Comparison of ENCODE assay signal across 21 mouse cellular contexts in the genomic region with DNA sequence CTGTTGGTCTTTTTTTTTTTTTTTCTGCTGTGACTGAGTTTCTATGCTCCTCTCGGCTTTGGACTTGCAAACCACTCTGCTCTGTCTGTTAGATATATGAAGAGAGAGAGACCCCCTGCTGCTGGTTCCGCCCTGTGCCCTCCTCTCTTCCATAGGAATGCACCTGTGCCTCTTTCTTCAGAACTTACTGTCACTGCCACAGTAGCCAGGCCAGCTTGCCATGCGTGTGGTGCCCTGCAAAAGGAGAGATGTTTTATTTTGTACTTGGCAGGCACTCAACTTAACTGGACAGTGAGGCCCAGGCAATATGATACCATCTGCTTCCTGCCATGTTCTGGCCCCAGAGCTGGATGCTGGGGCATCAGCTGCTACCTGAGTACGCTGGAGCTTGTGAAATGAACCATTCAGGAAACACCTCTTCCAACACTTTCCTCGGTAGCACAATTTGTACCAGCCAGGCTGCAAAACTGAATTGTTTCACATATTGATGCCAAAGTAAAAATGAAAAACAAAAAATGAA.
A peak's percentile ranks its signal among the peaks of the same experiment; 100 is the strongest.
DNase-seq lines count a peak whose midpoint lies in the region; ATAC-seq and TF ChIP-seq lines count a peak whose summit lies in the region.
"Had no signal": no experiment of that assay in that cellular context is flagged by ENCODE, and none has a peak within 500 bp of the region (broad histone marks: within the 10 kb centered on the region; RNA-seq: fewer than 3 reads in every experiment).

No protein-coding gene starts in this region.

- ATAC-seq in hindbrain, postnatal 0 days = 0 out of 2 replicates have a peak, but pooled peaks have one; percentile 29
- no peak for ATAC-seq in hindbrain, embryonic 11.5 days (ENCODE audit: low FRiP score)
- ATAC-seq: liver, postnatal 0 days had no signal

- DNase-seq in hindbrain, postnatal 0 days (ENCODE audit: low spot score) = peak; percentile 34
- no peak for DNase-seq in hindbrain, embryonic 11.5 days (ENCODE audit: low spot score)
- peak; percentile 21 for DNase-seq in MN1 (ENCODE audit: low spot score)
- DNase-seq in cerebellum, adult 18-20 months = peak; percentile 1 to 4
- DNase-seq in cerebellum, postnatal 25 days = peak; percentile 13 to 25
- DNase-seq in ovary, postnatal 10 days (ENCODE audit: low spot score) = no peak
- no peak for DNase-seq in retina, postnatal 1 day
- DNase-seq: adrenal gland, postnatal 14 days; embryo, embryonic 11 days; gastrocnemius, postnatal 25 days; heart, adult 2 months; kidney, adult 18-20 months; kidney, postnatal 10 days; liver, postnatal 0 days; lung, postnatal 10 days; right cerebral cortex, postnatal 14 days; spleen, adult 18-20 months had no signal

- no peaks in the 10 kb centered on the region for H3K4me1 ChIP-seq in hindbrain, postnatal 0 days (ENCODE audit: insufficient read depth, low read length)
- H3K4me1 ChIP-seq in hindbrain, embryonic 11.5 days (replicated peaks; ENCODE audit: control insufficient read depth, insufficient read depth, low read length) = no peaks in the 10 kb centered on the region
- H3K4me1 ChIP-seq: embryonic facial prominence, embryonic 13.5 days; forebrain, embryonic 12.5 days had no signal

- no peaks in the 10 kb centered on the region for H3K36me3 ChIP-seq in hindbrain, postnatal 0 days (ENCODE audit: insufficient read depth, low read length)
- H3K36me3 ChIP-seq in hindbrain, embryonic 11.5 days (ENCODE audit: control insufficient read depth, insufficient read depth, low read length) = no peaks in the 10 kb centered on the region
- H3K36me3 ChIP-seq: embryonic facial prominence, embryonic 13.5 days; forebrain, embryonic 12.5 days; midbrain, embryonic 10.5 days had no signal

- no peaks in the 10 kb centered on the region for H3K27me3 ChIP-seq in hindbrain, postnatal 0 days (ENCODE audit: insufficient read depth, low read length)
- H3K27me3 ChIP-seq in hindbrain, embryonic 11.5 days (ENCODE audit: control insufficient read depth, insufficient read depth, low read length) = no peaks in the 10 kb centered on the region
- H3K27me3 ChIP-seq: embryonic facial prominence, embryonic 13.5 days; forebrain, embryonic 12.5 days had no signal

- H3K27ac ChIP-seq in hindbrain, postnatal 0 days = no peak overlapping the region
- no peak overlapping the region for H3K27ac ChIP-seq in hindbrain, embryonic 11.5 days (ENCODE audit: low read depth, low read length)
- H3K27ac ChIP-seq: embryonic facial prominence, embryonic 13.5 days; forebrain, embryonic 12.5 days; heart, adult 2 months; midbrain, embryonic 10.5 days had no signal

- WGBS in hindbrain, postnatal 0 days = 60% methylated on average over 5 of the region's 5 CpGs
- 82% methylated on average over 5 of the region's 5 CpGs for WGBS in hindbrain, embryonic 11.5 days

- no peaks in the 10 kb centered on the region for H3K9me3 ChIP-seq in hindbrain, postnatal 0 days (ENCODE audit: low read length)
- no peaks in the 10 kb centered on the region for H3K9me3 ChIP-seq in hindbrain, embryonic 11.5 days (ENCODE audit: control insufficient read depth, low read length)
- H3K9me3 ChIP-seq: embryonic facial prominence, embryonic 13.5 days; forebrain, embryonic 12.5 days; midbrain, embryonic 10.5 days had no signal

- TF ChIP-seq CTCF in hindbrain, postnatal 0 days (IDR thresholded peaks at IDR 0.05; ENCODE audit: low read depth) = no peak

- H3K9ac ChIP-seq in hindbrain, postnatal 0 days (replicated peaks; ENCODE audit: low read length) = no peak overlapping the region
- no peak overlapping the region for H3K9ac ChIP-seq in hindbrain, embryonic 11.5 days (ENCODE audit: low read depth, low read length)
- H3K9ac ChIP-seq: embryonic facial prominence, embryonic 13.5 days; forebrain, embryonic 12.5 days; liver, postnatal 0 days had no signal

- no peak overlapping the region for H3K4me3 ChIP-seq in hindbrain, postnatal 0 days (ENCODE audit: low read length)
- H3K4me3 ChIP-seq in hindbrain, embryonic 11.5 days (ENCODE audit: low read depth, low read length) = no peak overlapping the region
- H3K4me3 ChIP-seq: embryonic facial prominence, embryonic 13.5 days; erythroblast, embryonic 14.5 days; forebrain, embryonic 12.5 days; heart, adult 2 months; midbrain, embryonic 10.5 days had no signal

- no peak overlapping the region for H3K4me2 ChIP-seq in hindbrain, postnatal 0 days (ENCODE audit: low read depth, low read length)
- no peak overlapping the region for H3K4me2 ChIP-seq in hindbrain, embryonic 11.5 days (replicated peaks; ENCODE audit: low read depth, low read length)
- H3K4me2 ChIP-seq: embryonic facial prominence, embryonic 13.5 days; forebrain, embryonic 12.5 days had no signal

Comparison
In these comparisons a context has a peak if more than half of its experiments do, and no peak if none do; other contexts are left out.
1. DNase-seq: peak in hindbrain, postnatal 0 days (single experiment), MN1 (single experiment), cerebellum, adult 18-20 months (2 of 2) and cerebellum, postnatal 25 days (2 of 2); none in hindbrain, embryonic 11.5 days (single experiment), ovary, postnatal 10 days (single experiment) and retina, postnatal 1 day (single experiment).